Mouse (Mus musculus) liver, postnatal 0 days (tissue): ENCODE results near the gene Slc5a9.

Experiments used
- CTCF ChIP-seq: sonication (generic); IDR thresholded peaks from 2 replicates; pipeline ENCODE4 v1.5.1; 2016; ENCODE audit warnings: antibody characterized with exemption, low read depth
- EP300 ChIP-seq: IDR thresholded peaks from 2 replicates; pipeline ENCODE4 v1.6.1; 2016; ENCODE audit warnings: antibody characterized with exemption, low read depth, mild to moderate bottlenecking

DNA sequence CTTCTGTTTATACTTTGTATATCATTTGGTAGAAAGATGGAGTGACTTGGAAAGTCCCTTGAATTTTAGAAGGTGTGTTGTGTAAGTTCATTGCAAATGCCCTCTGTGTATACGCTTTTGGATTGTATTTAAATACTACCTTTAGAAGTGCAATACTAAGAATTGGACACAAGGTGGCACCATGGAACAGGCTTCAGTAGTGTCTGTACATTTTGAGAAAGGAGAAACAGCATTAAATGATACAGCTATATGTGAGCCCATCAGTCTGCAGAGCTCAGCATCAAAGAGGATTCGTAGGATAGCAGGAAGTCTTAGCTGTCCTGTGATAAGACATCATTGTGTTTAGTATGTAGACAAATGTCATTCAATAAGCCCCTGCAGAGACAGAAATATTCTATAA lies 5.2 kb upstream of the Slc5a9 start:
- no peak for TF ChIP-seq EP300
- TF ChIP-seq CTCF, result peak; percentile 67
